Mouse (Mus musculus): Measurements from ENCODE around the gene Bmp7.

The Bmp7 gene

DNA sequence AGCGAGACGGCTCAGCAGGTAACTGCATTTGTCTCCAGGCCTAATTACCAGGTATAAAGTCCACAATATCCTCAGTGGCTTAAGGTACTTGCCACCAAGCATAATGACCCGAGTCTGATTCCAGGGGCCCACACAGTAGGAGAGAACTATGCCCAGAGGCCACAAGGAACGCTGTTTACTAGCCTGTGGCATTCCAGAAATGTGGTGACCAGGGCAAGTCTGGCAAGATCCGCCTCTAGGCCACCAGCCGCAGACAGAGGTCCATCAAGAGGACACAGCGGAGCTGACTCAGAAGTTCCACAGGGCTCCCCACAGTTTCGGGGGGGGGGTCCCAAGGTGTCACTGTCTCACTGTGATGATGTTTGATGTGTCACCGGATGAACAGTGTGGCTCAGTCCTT lies 34.0 kb downstream of the Bmp7 start:
- DNase-seq (ENCODE audit: low spot score) = no peak

DNA sequence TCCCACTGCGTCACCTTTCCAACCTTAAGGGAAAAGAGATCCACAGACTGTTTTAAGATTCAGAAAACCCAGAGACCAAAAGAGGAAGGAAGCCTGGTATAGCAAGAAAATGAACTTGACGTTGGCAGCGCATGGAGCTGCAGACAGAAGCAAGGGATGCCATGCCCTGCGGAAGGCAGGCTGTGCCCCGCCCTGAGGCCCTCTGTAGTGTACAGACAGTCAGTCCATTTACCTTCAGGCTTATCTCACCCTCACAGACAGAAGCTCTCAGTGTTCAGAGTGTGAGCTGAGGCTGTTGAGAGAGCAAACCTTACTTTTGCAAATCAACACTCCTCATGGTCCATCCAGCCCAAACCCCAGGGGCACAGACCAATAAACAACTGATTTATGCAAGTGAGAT lies 35.1 kb downstream of the Bmp7 start:
- no peak for DNase-seq (ENCODE audit: low spot score)

DNA sequence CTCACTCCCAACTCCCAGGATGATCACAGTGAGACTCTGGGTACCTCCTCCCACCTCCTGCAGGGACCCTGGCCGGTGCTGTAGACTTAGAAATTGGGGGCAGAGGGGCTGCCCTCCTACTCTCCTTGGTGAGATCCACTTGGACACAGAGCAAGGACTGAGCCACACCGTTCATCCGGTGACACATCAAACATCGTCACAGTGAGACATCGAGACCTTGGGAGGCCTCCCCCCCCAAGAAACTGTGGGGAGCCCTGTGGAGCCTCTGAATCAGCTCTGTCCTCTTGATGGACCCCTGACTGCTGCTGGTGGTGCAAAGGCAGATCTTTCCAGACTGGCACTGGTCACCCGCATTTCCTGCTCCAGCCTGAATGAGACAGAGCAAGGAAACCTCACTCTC lies 35.5 kb downstream of the Bmp7 start:
- DNase-seq (ENCODE audit: low spot score) = no peak

DNA sequence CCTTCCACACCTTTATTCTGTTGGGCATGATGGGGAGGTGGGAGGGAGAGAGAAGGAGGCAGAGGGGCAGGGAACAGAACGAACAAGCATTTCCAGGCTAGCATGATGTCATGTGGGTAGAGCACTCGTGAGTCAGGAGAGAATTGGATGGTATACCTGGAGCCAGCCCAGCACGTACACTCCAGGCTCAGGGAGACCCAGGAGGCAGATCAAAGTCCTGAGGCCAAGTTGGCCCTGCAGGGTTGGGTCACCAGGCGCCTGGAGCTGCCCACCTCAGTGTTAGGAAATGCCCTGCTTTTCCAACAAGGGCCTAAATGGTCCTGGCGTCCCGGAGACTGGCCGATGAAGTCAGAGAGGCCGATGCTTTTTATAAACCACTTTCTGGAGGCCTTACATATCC lies 36.6 kb downstream of the Bmp7 start:
- DNase-seq (ENCODE audit: low spot score) = no peak

DNA sequence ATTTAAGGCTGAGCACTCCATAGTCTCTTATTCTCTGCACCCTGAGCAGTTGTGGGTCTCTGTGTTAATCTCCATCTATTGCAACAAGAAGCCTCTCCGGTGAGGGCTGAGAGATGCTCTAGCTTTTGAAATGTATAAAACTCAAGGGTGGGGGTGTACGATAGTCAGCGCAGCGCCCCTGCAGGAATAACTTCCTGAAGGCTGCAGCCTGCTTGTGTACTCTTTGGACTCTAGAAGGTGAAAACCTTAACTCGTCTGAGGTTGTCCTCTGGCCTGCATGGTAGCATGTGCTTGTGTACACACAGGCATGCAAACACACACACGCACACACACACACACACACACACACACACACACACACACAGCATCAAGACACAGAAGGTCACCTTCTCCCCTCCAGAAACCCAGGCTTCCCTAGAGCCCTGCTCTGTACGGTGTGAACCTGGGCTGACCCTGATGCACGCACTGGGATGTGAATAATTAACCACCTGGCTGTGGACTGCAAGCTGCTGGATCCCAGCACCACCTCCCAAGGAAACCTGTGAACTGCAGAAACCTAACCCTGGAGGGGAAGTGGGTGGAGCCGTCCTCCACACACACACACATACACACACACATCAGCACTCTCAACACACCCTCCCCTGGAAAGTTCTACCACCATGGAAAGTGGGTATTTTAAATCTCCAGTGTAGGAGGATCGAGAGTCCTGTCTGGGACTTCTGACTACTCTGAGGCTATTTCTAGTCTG lies 39.0 kb downstream of the Bmp7 start:
- no peak for DNase-seq (ENCODE audit: low spot score)

DNA sequence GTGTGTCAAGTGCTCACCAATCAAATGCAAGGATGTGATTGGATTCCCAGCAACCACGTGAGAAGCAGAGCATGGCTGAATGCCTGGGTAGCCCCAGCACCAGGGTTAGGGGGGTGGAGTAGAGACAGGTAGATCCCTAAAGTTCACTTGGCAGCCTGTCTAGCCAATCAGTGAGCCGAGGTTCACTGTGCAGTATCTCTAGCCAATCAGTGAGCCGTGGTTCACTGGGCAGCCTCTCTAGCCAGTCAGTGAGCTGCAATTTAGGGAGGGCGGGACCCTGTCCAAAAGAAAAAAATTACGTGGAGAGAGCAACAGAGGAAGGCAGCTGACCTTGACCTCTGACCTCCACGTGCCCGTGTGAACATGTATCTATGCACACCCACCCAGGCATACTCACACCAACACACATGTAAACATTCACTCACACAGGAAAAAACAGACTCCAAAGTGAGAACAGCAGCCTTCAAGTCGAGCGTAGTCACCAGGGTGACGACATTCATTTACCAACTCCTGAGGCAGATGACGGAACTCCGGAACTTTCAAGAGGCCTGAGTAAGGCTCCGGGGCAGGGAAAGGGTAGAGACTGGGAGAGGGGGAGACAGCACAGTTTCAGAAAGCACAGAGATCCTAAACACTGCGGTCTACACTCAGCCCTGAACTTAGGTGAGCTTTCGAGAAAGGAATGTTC lies 50.2 kb downstream of the Bmp7 start:
- DNase-seq (ENCODE audit: low spot score) = no peak

DNA sequence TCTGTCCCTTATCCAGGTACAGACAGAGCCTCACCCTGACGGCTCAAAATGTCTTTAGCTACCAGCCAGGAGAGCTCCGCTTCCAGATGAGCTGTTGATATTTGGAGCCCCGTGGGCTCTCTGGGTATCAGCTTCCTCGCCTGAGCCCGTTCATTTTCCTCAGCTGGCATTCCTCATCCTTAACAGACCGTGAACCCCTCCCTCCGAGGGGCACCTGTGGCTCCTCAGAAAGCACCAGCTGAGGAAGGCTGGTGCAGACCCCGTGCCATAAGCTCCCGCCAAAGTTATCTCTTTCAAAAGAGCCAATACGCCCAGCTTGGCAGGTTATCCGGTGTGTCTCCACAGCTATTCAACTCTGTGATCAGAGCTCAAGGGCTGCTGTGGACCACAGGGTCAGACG lies 50.9 kb downstream of the Bmp7 start:
- DNase-seq (ENCODE audit: low spot score) = no peak

DNA sequence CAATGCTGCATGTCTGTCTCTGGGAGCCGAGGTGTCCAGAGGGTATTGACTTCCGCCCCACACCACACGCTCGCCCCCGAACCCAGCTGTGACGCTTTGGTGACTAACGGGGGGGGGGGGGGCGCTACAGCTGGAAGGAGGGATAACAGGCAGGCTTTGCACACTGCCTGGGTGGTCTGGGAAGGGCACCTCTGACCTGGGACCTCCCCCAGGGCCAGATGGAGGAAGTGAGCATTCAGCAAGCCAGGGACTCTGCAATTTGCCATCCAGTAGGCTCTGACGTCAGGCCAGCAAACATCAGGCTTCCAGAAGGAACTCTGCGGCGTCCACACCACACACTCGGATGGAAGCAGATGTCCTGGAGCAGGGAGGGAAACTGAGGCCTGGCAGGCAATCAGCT lies 52.0 kb downstream of the Bmp7 start:
- no peak for DNase-seq (ENCODE audit: low spot score)

GRCm38 (mm10) chr2:172885861-172886260 lies 54.3 kb downstream of the Bmp7 start:
- no peak for DNase-seq (ENCODE audit: low spot score)

GRCm38 (mm10) chr2:172884584-172884983 lies 55.5 kb downstream of the Bmp7 start:
- no peak for DNase-seq (ENCODE audit: low spot score)

DNA sequence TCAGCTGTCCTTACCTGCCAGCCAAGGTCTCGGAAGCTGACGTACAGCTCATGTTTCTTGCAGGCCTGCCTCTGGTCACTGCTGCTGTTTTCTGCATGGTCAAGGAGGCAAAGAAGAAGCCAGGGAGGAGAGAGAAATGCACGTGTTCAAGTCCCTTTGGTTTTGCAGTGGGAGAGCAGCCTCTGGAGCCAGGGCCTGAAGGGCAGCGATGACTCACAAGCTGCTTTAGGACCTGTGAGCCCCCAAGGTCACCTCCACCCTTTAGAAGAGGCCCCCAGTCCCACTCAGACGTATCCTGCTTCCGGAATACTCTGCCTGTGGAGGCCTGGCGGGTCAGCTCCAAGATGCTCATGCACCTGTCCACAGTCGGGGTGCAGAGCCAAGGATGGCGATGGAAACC lies 64.9 kb downstream of the Bmp7 start:
- no peak for DNase-seq (ENCODE audit: low spot score)

GRCm38 (mm10) chr2:172866356-172866755 lies 73.8 kb downstream of the Bmp7 start:
- no peak for DNase-seq (ENCODE audit: low spot score)

DNA sequence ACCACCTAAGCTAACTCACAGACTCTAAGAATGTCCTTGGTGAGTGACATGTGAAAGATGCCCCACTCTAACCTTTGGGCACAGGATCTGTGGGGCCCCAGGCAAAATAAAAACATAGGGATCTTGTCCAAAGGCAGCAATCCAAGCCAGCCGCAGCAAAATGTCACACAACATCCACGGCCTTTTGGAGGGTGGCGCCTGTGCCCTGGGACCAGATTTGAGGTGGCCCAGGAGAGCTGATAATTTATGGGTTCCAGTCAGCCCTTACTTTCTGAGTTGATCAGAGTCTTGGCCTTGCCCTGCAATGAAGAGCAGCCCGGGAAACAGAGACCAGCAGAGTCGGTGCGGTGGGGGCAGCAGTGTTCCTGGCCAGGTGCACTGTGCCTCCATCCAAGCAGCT lies 75.0 kb downstream of the Bmp7 start:
- no peak for DNase-seq (ENCODE audit: low spot score)

DNA sequence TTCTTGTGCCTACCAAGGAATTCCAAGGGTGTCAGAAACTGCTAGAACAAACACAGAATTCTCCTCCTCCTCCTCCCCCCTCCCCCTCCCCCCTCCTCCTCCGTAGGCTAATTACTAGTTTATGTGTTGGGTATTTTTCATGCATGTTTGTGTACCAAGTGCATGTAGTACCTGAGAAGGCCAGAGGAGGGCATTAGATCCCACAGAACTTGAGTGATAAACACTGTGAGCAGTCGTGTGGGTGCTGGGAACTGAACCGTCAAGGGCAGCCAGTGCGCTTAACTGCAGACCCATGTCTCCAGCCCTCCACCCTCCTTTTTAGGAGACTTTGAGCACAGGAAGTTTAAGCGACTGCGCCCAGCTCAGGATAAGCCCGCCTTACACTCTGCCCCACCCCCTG lies 75.6 kb downstream of the Bmp7 start:
- DNase-seq (ENCODE audit: low spot score) = no peak

GRCm38 (mm10) chr2:172863469-172863856 lies 76.7 kb downstream of the Bmp7 start:
- no peak for DNase-seq (ENCODE audit: low spot score)

DNA sequence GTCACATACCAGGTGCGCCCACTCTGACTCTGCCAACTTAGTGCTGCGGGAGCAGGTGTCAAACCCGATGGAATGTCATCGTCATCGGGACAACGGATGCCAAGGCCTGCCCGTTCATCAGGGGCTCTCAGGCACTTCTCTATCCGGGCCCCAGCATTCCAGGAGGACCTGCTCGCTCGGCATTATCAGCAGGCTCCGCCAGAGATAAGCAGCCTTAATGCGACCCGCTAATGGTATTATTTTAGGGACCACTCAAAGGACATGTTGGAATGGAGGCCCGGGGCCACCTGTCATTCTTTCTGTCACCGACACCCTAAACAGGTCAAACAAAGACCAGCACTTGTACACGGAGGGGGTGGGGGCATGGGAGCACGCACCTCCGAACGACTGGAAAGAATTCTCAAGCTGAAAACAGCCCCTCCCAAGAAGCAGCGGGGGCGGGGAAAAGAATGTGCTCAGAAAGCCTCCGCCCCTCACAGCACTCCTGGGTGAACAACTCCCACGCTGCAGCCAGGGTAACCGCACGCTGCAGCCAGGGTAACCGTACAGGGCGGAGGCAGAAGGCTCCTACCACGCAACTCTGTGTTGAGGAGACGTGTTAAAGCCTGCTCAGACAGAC lies 77.2 kb downstream of the Bmp7 start:
- DNase-seq (ENCODE audit: low spot score) = no peak

DNA sequence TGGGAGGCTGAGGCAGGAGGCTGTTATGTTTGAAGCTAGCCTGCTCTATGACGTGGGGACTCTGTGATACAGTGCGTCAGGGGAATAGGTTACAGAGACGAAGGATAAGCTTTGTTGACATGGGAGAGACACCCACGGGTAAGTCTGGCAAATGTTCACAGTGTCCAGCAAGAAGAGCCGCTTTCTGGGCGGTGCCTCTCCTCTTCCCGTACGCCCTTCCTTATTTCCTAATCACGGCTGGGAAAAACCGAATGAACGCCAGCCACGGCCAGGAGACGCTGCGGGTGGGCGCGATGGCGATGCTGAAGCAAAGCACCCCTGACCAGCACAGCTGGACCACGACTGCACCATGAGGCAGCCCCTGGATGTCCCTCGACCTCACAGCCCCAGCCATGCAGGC lies 77.7 kb downstream of the Bmp7 start:
- no peak for DNase-seq (ENCODE audit: low spot score)

- no peak for DNase-seq (ENCODE audit: low spot score)
Observed at GRCm38 (mm10) chr2:172861590-172861989, 78.5 kb downstream of the Bmp7 start.

DNA sequence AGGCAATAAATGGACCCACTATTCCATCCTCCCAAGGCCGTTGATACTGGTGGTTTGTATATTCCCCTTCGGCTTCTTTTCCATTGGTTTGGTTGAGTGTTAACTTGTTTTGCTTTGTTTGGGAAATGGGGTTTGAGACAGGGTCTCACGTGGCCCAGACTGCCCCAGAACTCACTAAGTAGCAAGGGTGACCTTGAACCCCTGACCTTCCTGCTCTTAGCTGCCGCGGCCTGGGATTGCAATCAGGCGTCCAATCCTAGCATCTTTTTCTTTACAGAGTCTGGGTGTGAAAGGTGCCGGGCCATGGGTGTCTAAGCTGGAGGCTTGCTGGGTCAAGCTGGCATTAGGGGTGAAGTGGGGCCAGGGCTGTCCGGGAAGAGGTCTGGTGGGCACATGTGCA lies 79.5 kb downstream of the Bmp7 start:
- no peak for DNase-seq (ENCODE audit: low spot score)

GRCm38 (mm10) chr2:172860104-172860503 lies 80.0 kb downstream of the Bmp7 start:
- no peak for DNase-seq (ENCODE audit: low spot score)

DNA sequence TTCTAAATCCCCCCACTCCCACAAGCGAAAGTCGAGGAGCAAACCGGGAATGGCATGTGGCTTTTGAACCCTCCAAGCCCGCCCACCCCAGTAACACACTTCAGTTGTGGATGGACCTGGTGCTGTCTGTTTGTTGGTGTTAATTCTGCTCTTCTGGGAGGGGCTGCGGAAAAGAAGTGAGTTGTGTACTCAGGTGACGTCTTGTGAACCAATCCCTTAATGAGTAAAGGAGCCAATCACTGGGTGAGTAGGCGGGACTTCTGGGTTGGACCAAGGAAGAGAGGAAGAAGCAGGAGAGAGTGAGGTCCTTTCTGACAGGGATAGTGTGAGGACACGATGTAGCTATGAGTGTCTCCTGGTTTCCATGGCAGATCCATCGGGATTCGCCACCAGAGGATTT lies 83.1 kb downstream of the Bmp7 start:
- no peak for DNase-seq (ENCODE audit: low spot score)

GRCm38 (mm10) chr2:172856549-172856948 lies 83.6 kb downstream of the Bmp7 start:
- no peak for DNase-seq (ENCODE audit: low spot score)

GRCm38 (mm10) chr2:172854136-172854535 lies 86.0 kb downstream of the Bmp7 start:
- DNase-seq (ENCODE audit: low spot score) = no peak

DNA sequence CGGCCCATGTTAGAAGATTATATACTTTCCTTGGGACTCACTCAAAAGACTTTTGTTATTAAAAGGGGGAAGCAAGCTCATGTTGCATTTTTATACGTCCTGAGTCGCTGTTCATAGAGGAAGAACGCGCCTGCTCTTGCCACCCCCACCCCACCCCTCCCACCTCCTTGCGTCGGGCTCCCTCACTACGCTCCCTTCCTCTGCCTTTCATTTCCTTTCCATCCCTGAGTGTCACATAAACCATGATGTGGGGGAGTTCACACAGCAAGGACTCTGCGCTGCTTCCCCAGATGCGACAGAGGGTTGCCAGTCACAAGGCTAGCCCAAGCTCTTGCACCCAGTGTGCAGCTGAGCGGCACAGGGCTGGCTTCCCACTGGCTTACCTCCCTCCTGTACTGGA lies 88.3 kb downstream of the Bmp7 start:
- DNase-seq (ENCODE audit: low spot score) = no peak

Data from layer of hippocampus, adult 9-10 months (tissue).